Mouse (Mus musculus) gastrocnemius, postnatal 10 days (tissue): Measurements from ENCODE around the gene Nmt2. TPM values are rescaled to one million over a fixed set of nuclear protein-coding genes. Genes with fewer than 3 reads are reported as not detected.

Experiments
- DNase-seq: peaks from one replicate; pipeline ENCODE4 v3.0.0; 2021; ENCODE audit warnings: mixed read lengths
- total RNA-seq, 2 experiments: library from RNA; stranded (reverse); gene quantifications; 2 replicates each; pipeline ENCODE4 v1.2.3; 2021

Nmt2 gene
- total RNA-seq, 2 experiments from 2014 or later = 9.9 to 14.3 TPM

DNA sequence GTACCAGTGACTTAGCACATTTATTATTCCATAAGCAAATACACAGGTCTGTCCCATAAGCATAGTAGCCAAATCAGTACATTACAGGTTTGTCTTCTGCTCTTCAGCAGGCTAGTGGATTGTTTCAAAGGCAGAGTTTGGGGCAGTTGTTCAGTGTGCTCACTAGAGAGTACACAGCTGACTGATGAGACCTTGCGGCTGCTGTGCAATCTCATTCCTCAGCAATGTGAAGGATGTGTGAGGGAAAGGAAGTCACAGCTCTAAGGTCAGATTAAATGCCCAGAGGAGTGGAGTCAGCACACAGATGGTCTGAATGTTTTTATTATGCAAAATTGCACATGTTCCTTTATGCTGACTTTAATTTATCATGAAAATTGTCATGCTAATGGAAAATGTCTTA is 42.5 kb downstream of the Nmt2 start:
- DNase-seq = no peak

DNA sequence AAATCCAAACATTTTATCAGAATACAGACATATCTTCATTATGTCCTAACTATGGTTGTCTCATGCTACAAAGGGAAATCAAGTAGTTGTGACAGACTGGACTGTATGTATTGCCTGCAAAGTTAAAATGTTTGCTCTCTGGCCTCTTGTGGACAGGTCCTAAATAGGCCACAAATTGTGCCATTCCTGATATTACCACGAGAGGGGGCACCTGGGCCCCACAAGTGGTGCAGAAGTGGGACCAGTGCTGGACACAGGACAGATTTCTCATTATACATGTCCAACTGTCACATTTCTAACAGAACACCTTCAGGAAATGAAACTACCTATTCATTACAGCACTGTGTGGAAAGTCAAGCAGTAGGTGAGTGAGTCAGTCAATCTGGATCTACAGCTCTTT is 43.3 kb downstream of the Nmt2 start:
- peak; percentile 59 for DNase-seq

DNA sequence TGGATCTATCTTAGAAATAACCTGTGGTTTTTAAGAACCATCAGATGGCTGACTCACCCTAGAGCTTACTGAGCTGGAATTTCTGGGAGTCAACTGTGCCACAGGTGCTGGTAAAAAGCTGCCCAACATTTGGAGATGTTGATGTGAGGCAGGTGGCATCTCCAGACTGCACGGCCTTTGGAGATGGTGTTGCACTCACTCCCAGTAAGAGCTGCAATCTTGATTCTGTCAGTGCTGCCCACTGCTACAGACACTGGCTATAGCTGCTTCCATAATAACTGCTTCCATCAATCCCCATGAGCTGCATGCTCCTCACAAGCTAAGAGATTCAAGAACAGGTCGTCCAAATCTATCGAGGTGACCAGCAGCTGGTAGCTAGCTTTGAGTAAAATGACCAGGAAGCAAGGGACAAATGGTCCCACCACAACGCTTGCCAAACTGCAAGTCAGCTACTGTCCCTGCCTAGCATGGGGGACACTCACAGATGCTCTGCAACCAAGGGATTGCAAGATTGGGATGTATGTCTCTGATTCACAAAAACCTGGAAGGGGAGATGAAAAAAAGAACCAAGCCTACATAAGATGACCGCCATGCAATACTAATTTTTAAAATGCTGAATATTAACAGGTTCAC is 47.2 kb downstream of the Nmt2 start:
- no peak for DNase-seq

DNA sequence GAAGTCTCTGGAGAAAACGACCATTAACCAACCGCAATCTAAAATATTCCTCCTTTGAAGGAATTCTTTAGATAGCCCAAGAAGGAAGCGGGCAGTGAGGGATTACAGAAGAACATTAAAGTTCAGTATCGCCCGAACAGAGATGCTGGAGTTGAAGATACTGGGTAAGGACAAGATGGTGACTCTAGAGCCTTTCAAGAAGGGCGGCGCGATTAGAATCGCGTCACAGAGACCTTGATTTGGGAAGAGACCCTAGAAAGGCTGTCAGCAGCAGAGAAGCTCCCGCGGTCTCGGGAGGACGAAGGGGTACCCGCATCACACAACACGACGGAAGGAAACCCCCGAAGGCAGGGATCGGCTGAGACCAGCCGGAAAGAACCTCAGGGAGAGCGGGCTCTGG is 48.0 kb downstream of the Nmt2 start:
- no peak for DNase-seq

DNA sequence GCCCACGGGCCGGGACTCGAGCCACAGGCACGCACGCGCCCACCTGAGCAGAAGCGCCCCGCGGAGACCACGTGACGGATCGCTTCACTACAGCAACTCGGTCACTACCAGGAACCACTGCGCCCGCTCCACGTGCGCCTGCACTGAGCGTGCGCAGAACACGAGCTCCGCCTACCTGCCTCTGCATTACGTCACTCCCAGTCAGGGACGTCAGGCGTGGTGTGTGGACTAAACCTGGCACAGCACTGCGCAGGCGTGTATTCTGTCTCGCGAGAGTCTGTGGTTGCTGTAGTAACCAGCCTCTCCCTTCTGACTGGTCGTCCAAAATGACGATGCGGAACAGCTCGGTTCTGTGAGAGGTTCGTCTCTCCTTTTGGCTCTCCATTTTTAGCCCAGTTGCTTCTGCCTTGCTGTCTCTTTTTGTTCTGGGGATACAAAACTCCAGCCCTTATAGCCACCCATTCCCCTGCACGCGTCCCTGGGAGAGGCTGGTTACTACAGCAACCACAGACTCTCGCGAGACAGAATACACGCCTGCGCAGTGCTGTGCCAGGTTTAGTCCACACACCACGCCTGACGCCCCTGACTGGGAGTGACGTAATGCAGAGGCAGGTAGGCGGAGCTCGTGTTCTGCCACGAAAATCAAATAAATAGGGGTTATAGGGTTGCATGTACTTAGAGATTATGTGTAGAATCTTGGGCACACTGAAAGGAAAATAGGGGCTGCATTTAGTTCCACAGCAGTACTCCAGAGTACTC is 48.7 kb downstream of the Nmt2 start, which contains the start of gene Rpp38:
Rpp38 (minus strand) TSS at position 160 of the 759 bp plus-strand sequence.
- peak; percentile 89 for DNase-seq

DNA sequence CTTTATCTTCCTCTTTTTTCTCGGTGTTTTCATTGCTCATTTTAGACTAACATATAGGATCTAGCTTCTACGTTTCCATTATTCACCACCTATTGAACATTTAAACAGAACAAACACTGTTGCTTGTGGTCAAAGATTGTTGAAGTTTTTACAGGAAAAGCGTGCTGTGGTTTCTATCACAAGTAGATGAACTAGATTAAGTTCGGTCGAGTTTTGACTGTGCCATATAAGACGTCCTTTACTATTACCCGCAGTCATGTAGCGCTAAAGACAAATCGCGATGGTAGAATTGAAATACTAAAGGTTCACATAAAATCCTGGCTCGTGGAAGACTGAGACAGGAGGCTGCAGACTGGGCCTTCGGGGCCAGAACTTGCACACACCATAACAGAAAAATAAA is 49.7 kb downstream of the Nmt2 start:
- DNase-seq = no peak

DNA sequence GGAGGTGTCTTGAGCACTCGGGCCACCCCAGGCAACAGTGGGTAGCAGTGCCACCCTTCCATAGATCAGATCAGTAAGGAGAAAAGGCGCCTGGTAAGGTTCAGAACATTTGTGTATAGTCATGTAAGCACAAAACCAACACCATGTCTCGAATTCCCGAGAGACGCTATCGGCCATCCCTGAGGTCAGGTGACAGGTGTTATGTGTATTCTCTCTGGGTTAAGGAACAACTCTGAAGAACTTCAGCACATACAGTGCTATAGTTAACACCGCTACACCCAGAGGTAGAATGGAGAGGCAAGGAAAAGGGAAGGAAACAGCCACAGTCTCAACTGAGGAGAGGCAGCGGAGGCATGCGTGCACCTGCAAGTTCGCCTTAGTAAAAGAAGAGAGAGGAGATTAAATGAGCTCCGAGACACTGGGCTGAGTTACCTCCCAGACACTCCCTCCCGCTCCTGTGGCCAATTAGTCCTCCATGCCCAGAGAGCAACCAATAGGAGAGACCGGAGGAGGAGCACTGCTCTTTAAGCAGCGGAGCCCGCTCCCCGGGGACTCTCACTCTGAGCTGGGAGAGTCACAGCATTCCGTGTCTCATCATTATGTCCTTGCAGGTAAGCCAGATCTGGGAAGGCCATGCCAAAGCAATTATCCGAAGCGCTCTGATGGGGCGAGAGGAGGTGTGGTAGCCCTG is 51.7 kb downstream of the Nmt2 start, which contains the start of gene Acbd7:
Acbd7 (plus strand) TSS at position 558 of the 691 bp plus-strand sequence.
- peak; percentile 15 for DNase-seq

DNA sequence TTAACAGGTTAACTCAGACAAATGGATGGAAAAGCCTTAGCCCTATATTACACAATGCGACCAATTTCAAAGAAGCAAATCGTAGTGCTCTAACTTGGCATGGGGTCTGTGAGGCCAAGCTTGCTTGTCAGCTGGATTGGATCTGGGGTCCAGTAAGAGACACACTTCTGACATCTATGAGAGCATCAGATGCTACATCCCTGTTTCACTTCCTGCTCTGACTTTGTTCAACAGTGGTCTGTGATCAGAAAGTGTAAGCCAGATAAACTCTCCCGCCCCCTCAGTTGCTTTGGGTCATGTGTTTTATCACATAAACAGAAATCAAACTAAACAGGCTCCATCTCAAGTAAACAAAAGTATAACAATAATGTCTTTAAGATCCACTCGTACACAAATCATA is 64.4 kb downstream of the Nmt2 start:
- no peak for DNase-seq

DNA sequence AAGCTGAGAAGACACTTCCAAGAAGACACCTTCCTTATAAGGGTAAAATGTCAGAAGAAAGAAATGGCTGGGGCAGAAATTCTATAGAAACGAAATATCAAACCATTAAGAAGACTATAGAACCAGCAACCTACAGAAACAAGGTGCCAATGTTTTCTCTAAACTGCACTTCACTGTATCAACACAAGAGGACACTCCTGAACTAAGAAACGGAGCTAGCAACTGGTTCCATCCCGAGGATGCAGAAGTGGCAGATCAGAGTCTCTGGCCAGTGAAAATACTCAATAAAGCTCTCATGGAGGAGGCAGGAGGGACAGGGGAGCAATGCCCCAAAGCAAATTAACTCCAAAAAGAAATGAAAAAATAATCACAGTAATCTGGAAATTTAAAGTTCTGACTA is 64.9 kb downstream of the Nmt2 start:
- DNase-seq = no peak

DNA sequence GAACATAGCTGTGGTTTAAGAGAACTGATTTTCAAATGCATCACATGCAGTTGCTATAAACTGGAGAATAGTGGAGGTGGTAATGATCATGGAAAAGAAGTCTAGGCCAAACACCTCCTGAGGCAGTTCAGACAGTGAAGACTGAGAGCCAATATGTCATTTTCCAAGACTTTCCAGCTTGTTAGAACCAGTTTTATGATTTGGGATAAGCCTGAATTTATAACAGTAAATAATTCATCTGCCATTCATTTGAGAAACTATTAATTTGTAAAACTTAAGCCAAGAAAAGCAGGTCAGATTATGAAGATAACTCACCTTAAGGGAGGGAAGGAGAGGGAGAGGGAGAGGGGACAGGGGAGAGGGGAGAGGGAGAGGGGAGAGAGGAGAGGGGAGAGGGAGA is 69.1 kb downstream of the Nmt2 start:
- DNase-seq = no peak

DNA sequence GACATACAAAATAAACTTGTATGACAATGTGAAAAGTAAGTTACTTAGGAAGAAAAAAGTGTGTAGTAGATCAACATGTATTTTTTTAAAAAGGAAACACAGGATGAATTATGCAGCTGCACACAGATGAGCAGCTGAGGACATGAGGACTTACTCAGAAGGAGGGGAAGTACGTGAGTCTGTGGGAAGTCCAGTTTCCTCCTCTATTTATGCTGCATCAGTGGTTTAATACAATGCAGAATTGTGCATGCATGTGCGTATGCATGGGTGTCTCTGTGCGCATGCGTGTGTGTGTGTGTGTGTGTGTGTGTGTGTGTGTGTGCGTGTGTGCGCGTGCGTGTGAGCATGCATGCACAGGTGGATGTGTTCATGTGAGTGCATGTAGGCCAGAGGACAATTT is 71.8 kb downstream of the Nmt2 start:
- DNase-seq = no peak

DNA sequence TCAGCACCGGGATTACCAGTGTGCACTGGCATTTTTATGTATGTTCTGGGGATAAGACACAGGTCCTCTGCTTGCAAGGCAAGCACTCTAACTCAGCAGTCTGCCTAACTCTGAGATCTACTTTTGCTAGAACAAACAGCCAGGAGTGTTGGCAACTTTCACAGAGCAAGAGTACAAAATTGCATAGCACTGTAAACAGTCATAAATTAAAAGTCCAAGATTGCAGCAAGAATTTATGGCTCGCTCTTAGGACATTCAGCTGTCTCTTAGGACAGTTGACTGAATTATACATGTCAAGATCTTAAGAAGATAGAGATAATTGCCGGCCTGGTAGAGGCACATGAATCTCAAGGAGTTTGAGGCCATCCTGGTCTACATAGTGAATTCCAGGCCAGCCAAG is 72.3 kb downstream of the Nmt2 start:
- no peak for DNase-seq

DNA sequence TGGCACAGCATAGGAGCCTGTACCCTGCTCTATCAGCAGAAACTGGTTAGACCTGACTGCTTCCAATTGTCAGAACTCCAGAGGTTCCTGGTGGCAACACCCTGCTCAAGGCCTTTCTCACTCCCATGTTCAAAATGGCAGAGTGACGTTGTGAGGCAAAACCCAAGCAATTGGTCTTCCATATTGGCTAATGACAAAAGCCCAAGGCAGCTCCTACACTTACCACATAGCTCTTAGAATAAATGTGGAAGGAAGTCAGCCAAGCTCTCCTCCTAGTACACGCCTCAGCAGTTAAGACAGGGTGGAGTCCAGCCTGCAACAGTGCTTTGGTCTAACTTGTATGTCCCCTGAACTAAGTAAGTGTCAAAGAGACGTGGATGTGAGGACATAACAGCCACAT is 73.9 kb downstream of the Nmt2 start:
- DNase-seq = no peak

DNA sequence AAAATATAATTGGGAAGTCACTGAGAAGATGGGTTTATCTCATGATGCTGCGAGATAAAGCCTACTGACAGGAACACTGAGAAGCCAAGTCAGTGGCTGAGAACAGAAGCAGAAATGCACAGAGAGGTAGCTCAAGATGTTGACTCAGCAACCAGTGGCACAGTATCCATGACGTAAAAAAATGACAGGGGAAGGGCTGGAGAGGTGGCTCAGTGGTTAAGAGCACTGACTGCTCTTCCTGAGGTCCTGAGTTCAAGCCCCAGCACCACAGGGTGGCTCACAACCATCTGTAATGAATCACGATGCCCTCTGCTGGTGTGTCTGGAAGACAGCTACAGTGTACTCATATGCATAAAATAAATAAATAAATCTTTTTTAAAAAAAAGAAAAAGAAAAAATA is 77.1 kb downstream of the Nmt2 start:
- no peak for DNase-seq

DNA sequence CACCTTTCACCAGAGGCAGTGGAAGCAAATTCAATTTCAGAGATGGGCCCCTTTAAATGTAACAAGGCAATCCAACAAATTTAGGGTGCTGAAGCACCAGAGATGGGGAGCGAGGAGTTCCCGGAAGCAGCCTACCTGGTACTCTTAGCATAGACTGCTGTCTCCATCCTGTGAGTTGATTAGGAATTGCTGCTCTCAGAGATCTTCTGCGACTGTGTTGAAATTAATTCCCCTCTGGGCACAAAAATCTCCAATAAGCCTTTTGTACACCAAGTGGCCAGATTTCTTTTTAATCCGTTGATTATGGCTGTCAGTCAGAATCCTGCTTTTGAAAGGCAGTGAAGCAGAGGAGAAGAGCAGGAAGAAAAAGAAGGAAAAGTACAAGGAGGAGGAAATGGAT is 81.1 kb downstream of the Nmt2 start:
- no peak for DNase-seq

Other genes starting within 250 kb of the Nmt2 start
- 10 to 100 TPM; 11.1 to 14.6 TPM for gene Fam171a1, start 170.0 kb upstream of the Nmt2 start, total RNA-seq
- gene Rpp38, start 48.4 kb downstream of the Nmt2 start, total RNA-seq = 1 to 10 TPM; 6.2 to 9.1 TPM
- under 1 TPM; 0.49 to 0.93 TPM for gene Acbd7, start 52.0 kb downstream of the Nmt2 start, total RNA-seq
- gene Olah, start 113.0 kb downstream of the Nmt2 start, total RNA-seq = not detected
- gene Meig1, start 138.4 kb downstream of the Nmt2 start, total RNA-seq = under 1 TPM in 1 of 2 experiments, not detected in 1; 0.47 TPM
- gene Dclre1c, start 139.9 kb downstream of the Nmt2 start, total RNA-seq = 1 to 10 TPM; 2.9 to 4.5 TPM
- gene Suv39h2, start 190.8 kb downstream of the Nmt2 start, total RNA-seq = 1 to 10 TPM; 1.3 to 1.8 TPM
- gene Gm45902, start 228.6 kb downstream of the Nmt2 start, total RNA-seq = 1 to 10 TPM; 1.2 to 1.9 TPM
- gene Hspa14, start 228.6 kb downstream of the Nmt2 start, total RNA-seq = 10 to 100 TPM; 20.2 to 23.9 TPM
- 10 to 100 TPM; 13.3 to 14.0 TPM for gene Cdnf, start 228.8 kb downstream of the Nmt2 start, total RNA-seq